Mouse (Mus musculus) thymus, adult 2 months (tissue): ENCODE results near the gene Stxbp3.

Source experiments
- CTCF ChIP-seq: fragments of 200-500 bp; IDR thresholded peaks from 2 replicates; pipeline ENCODE4 v1.5.1; 2012; ENCODE audit warnings: mild to moderate bottlenecking, control low read depth, low read length, moderate library complexity, borderline replicate concordance; ENCODE audit not compliant: control insufficient read depth, poor library complexity, insufficient read depth; ENCODE audit errors: extremely low read depth
- POLR2A ChIP-seq: fragments of 200-500 bp; IDR thresholded peaks from 2 replicates; pipeline ENCODE4 v1.6.1; 2012; ENCODE audit warnings: mild to moderate bottlenecking, low read length, control low read depth, moderate library complexity; ENCODE audit not compliant: control insufficient read depth, poor library complexity, insufficient read depth; ENCODE audit errors: extremely low read depth

DNA sequence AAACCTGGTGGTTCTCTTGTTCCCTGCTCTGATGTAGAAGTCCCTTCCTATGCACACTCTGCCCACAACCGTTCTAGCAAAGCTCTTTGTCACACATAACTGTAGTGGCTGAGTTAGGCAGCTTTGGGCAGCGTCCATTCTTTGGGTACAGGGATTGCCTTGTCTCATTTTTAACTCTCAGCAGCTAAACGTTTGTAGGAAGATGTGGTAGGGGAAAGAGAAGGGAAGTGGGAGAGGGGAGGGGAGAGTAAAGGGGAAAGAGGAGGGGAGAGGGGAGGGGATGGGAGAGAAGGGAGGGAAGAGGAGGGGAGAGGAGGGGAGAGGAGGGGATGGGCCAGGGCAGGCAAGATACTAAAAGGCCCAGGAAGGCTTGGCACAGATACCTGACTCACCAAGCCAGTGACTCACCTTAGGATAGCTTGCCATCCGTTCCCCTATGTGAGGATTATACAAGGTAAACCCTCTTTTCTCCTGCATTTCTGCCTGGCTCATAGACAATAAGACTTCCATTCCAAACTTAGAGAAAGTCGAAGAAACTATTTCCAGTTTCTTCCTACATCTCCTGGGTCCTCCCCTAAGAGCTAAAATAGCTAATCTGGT, 39.6 kb upstream of the Stxbp3 start:
- no peak for TF ChIP-seq POLR2A
- TF ChIP-seq CTCF: no peak
